Mouse (Mus musculus): ENCODE data around the gene Rab17.

Gene Rab17

GRCm38 (mm10) chr1:90927929-90928574 is 41.4 kb downstream of the Rab17 start:
- no peak for DNase-seq (ENCODE audit: low read depth, low spot score)
- Histone ChIP-seq H3K36me3 (ENCODE audit: control insufficient read depth, insufficient read depth, low read length, poor library complexity, severe bottlenecking) (no peaks in the 10 kb centered on the region), H3K27me3 (ENCODE audit: control insufficient read depth, insufficient read depth, low read length, poor library complexity, severe bottlenecking) (no peaks in the 10 kb centered on the region)

- no peaks in the 10 kb centered on the region for H3K36me3 ChIP-seq (ENCODE audit: control insufficient read depth, insufficient read depth, low read length, poor library complexity, severe bottlenecking)
- DNase-seq (ENCODE audit: low read depth, low spot score), result no peak
- H3K27me3 ChIP-seq (ENCODE audit: control insufficient read depth, insufficient read depth, low read length, poor library complexity, severe bottlenecking), result no peaks in the 10 kb centered on the region
These were observed 42.2 kb downstream of the Rab17 start for GRCm38 (mm10) chr1:90927308-90927707.

GRCm38 (mm10) chr1:90926030-90926429 is 43.4 kb downstream of the Rab17 start:
- H3K27me3 ChIP-seq (ENCODE audit: control insufficient read depth, insufficient read depth, low read length, poor library complexity, severe bottlenecking), result no peaks in the 10 kb centered on the region
- DNase-seq (ENCODE audit: low read depth, low spot score), result no peak
- no peaks in the 10 kb centered on the region for H3K36me3 ChIP-seq (ENCODE audit: control insufficient read depth, insufficient read depth, low read length, poor library complexity, severe bottlenecking)

- Histone ChIP-seq H3K36me3 (ENCODE audit: control insufficient read depth, insufficient read depth, low read length, poor library complexity, severe bottlenecking) (no peaks in the 10 kb centered on the region), H3K27me3 (ENCODE audit: control insufficient read depth, insufficient read depth, low read length, poor library complexity, severe bottlenecking) (no peaks in the 10 kb centered on the region)
- DNase-seq (ENCODE audit: low read depth, low spot score), result no peak
These were observed 47.8 kb downstream of the Rab17 start for GRCm38 (mm10) chr1:90921687-90922086.

GRCm38 (mm10) chr1:90917509-90917908 is 52.0 kb downstream of the Rab17 start:
- Histone ChIP-seq H3K27me3 (ENCODE audit: control insufficient read depth, insufficient read depth, low read length, poor library complexity, severe bottlenecking) (no peaks in the 10 kb centered on the region), H3K36me3 (ENCODE audit: control insufficient read depth, insufficient read depth, low read length, poor library complexity, severe bottlenecking) (no peaks in the 10 kb centered on the region)
- no peak for DNase-seq (ENCODE audit: low read depth, low spot score)

GRCm38 (mm10) chr1:90914948-90915569 is 54.4 kb downstream of the Rab17 start, which contains the start of gene Mlph:
Mlph (plus strand) TSS chr1:90915085.
- no peak for DNase-seq (ENCODE audit: low read depth, low spot score)
- H3K36me3 ChIP-seq (ENCODE audit: control insufficient read depth, insufficient read depth, low read length, poor library complexity, severe bottlenecking), result no peaks in the 10 kb centered on the region
- H3K27me3 ChIP-seq (ENCODE audit: control insufficient read depth, insufficient read depth, low read length, poor library complexity, severe bottlenecking), result no peaks in the 10 kb centered on the region

GRCm38 (mm10) chr1:90913231-90913630 is 56.2 kb downstream of the Rab17 start:
- no peaks in the 10 kb centered on the region for H3K27me3 ChIP-seq (ENCODE audit: control insufficient read depth, insufficient read depth, low read length, poor library complexity, severe bottlenecking)

GRCm38 (mm10) chr1:90909631-90910152 is 59.8 kb downstream of the Rab17 start:
- Histone ChIP-seq H3K27me3 (ENCODE audit: control insufficient read depth, insufficient read depth, low read length, poor library complexity, severe bottlenecking) (no peaks in the 10 kb centered on the region), H3K36me3 (ENCODE audit: control insufficient read depth, insufficient read depth, low read length, poor library complexity, severe bottlenecking) (no peaks in the 10 kb centered on the region)
- DNase-seq (ENCODE audit: low read depth, low spot score), result no peak

More at GRCm38 (mm10) chr1:90913231-90913630, 56.2 kb downstream of the Rab17 start:
- no peaks in the 10 kb centered on the region for H3K36me3 ChIP-seq (ENCODE audit: control insufficient read depth, insufficient read depth, low read length, poor library complexity, severe bottlenecking)
- no peak for DNase-seq (ENCODE audit: low read depth, low spot score)

GRCm38 (mm10) chr1:90909161-90909560 is 60.3 kb downstream of the Rab17 start:
- Histone ChIP-seq H3K27me3 (ENCODE audit: control insufficient read depth, insufficient read depth, low read length, poor library complexity, severe bottlenecking) (no peaks in the 10 kb centered on the region), H3K36me3 (ENCODE audit: control insufficient read depth, insufficient read depth, low read length, poor library complexity, severe bottlenecking) (no peaks in the 10 kb centered on the region)
- no peak for DNase-seq (ENCODE audit: low read depth, low spot score)
